ENCODE assay signal across 8 mouse cellular contexts in the genomic region with DNA sequence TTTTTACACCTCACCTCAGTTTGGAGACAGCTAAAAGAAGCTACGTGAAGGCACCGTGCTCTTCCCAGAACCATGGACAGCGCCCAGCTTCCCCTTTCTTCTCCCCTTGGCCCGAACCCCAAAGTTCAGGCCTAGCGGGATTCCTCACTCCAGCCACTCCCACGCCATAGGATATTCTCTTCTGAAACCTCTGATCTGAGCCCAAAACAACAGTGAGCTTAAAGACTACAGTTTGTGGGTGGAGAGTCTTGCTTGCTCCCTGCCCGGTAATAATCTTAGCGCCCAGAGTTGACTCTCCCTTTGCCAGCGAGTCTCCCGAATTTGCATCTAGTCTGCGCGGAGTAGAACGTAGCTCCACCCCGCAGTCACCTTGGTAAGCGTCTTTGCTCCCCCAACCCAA. TPM values are rescaled to one million over a fixed set of nuclear protein-coding genes. Genes with fewer than 3 reads are reported as not detected.
DNase-seq lines count a peak whose midpoint lies in the region; ATAC-seq and TF ChIP-seq lines count a peak whose summit lies in the region.

No protein-coding gene starts in this region.

- no peak overlapping the region for H3ac ChIP-seq in myocyte (ENCODE audit: control insufficient read depth, insufficient read length)

- H3K27me3 ChIP-seq in myocyte (ENCODE audit: control insufficient read depth, insufficient read depth, insufficient read length), result peaks cover 5% of the 10 kb centered on the region

- TF ChIP-seq POLR2A in myocyte (IDR thresholded peaks at IDR 0.05; ENCODE audit: insufficient read length, low read depth), result no peak

- no peaks in the 10 kb centered on the region for H3K79me2 ChIP-seq in myocyte (ENCODE audit: control insufficient read depth, insufficient read depth)

- no peaks in the 10 kb centered on the region for H3K36me3 ChIP-seq in myocyte (ENCODE audit: control insufficient read depth, insufficient read depth)

- H3K4me3 ChIP-seq in myocyte, result no peak overlapping the region

- no peak overlapping the region for H3K4me2 ChIP-seq in myocyte (ENCODE audit: low read depth)

- no peak for DNase-seq in cerebellum, adult 8-10 months
- DNase-seq in thymus, postnatal 0 days (ENCODE audit: low spot score), result peak; percentile 12
- DNase-seq in thymus, adult 18-20 months, result no peak
- DNase-seq in heart, postnatal 4 days, result peak; percentile 62
- no peak for DNase-seq in layer of hippocampus, adult 18-20 months (ENCODE audit: low spot score in 2 of 2)
- no peak for DNase-seq in cerebellum, adult 9-11 months

- peak; percentile 36; the same call in 1 of the 2 replicates for ATAC-seq in cerebellum, adult (ENCODE audit: insufficient number of reproducible peaks, low FRiP score, low TSS enrichment)

TF ChIP-seq in myocyte, 11 proteins besides CTCF, POLR2A, EP300 and RAD21:
- TF ChIP-seq REST (IDR thresholded peaks at IDR 0.05; ENCODE audit: insufficient read depth, insufficient read length) (peak; percentile 84), USF1 (IDR thresholded peaks at IDR 0.05; ENCODE audit: low read depth) (no peak)

RNA-seq across cellular contexts. Expression of gene Nr2f1, which starts 28.2 kb away (rescaled TPM):
- 1.1 and 1.5 TPM in 2 replicates for polyA plus RNA-seq in thymus, postnatal 0 days (2015; fragmentation: Nextera tagmentation; extraction: Ambion mirVana)
- total RNA-seq in heart, postnatal 4 days (2021), result 1 to 10 TPM; 4.6 to 4.8 TPM
- 5.8 TPM for polyA plus RNA-seq in myocyte (2012; fragmentation: generic; extraction: Trizol)
- total RNA-seq in layer of hippocampus, adult 18-20 months (2021), result 10 to 100 TPM; 87.0 to 96.0 TPM

Comparison
In these comparisons a context has a peak if more than half of its experiments do, and no peak if none do; other contexts are left out.
1. DNase-seq: peak in thymus, postnatal 0 days (single experiment) and heart, postnatal 4 days (single experiment); none in cerebellum, adult 8-10 months (single experiment), thymus, adult 18-20 months (0 of 2), layer of hippocampus, adult 18-20 months (0 of 2) and cerebellum, adult 9-11 months (single experiment).
2. RNA of gene Nr2f1, which starts 28.2 kb away (total RNA-seq): 87.0 to 96.0 TPM in layer of hippocampus, adult 18-20 months; 4.6 to 4.8 TPM in heart, postnatal 4 days; every median in the first group is over 10 times any median in the second.